Mouse (Mus musculus) layer of hippocampus, adult 18-20 months (tissue): ENCODE data around the gene Rmdn2. TPM values are rescaled to one million over a fixed set of nuclear protein-coding genes. Genes with fewer than 3 reads are reported as not detected.

Experiments used
- DNase-seq, 2 experiments: peaks; one replicate each; pipeline ENCODE4 v3.0.0; 2022; ENCODE audit warnings: low spot score in 2 of 2
- long read RNA-seq: library from polyadenylated mRNA; stranded (forward); transcript quantifications from one replicate; pipeline ENCODE4 v2.0.0, GENCODE M21; 2021
- total RNA-seq, 2 experiments: library from RNA; stranded (reverse); gene quantifications; 2 replicates each; pipeline ENCODE4 v1.2.3; 2021

Rmdn2 gene
- total RNA-seq = 1 to 10 TPM; 8.2 to 9.3 TPM
- long read RNA-seq, partial matches to known transcripts = 0 of 5 reads
- long read RNA-seq, other reads (novel, unspliced or antisense) = 5 of 5 reads

DNA sequence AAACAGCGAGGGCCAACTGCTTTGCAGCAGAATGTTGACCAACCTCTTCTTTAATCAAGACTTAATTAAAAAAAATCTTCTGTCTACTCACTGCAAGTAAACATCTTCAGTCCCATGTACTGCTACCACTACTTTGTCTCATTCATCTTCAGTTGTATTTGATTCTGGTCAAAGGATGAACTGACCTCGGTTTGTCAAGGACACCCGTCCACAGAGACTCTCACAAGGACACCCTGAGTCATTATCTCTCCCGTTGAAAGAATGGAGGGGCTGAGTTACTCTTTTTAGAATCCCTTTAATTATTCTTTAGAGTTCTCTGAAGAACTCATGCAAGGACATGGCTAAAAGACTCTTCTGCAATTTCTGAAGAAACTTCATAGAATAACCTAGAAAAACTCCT is at the start of gene Rmdn2:
Gene Rmdn2, plus strand, starts transcription at position 319 of the 400 bp plus-strand sequence.
- no peak for DNase-seq

DNA sequence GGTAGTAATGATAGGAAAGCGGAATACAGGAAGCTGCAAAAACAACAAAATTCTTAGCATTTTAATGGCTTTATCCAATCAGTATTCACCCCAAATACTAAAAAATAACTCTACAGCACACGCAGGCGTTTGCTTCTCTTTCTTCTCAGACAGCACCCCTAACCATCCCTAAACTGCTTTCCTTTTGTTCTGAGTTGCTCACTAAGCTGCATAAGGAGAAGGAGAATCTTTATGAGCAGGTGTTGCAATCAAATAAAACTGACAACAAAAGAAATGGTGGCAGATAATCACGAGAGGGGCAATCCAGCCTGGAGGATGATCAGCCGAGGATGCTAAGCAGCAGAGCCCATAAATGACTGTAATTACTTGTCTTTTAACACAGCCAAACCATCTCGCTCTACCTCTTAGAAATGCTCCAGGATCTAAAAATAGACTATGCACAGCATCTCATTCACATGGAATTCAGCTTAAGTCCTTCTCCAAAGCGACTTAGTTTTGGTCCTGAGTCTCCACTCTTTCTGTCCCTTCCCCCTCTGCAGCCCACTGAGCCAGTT is 48.5 kb upstream of the Rmdn2 start:
- no peak for DNase-seq

- no peak for DNase-seq
These were observed 47.9 kb upstream of the Rmdn2 start for GRCm38 (mm10) chr17:79563721-79564120.

- no peak for DNase-seq
These were observed 46.3 kb upstream of the Rmdn2 start for GRCm38 (mm10) chr17:79565241-79565961.

- DNase-seq = no peak
These were observed 43.3 kb upstream of the Rmdn2 start for GRCm38 (mm10) chr17:79568401-79568800.

DNA sequence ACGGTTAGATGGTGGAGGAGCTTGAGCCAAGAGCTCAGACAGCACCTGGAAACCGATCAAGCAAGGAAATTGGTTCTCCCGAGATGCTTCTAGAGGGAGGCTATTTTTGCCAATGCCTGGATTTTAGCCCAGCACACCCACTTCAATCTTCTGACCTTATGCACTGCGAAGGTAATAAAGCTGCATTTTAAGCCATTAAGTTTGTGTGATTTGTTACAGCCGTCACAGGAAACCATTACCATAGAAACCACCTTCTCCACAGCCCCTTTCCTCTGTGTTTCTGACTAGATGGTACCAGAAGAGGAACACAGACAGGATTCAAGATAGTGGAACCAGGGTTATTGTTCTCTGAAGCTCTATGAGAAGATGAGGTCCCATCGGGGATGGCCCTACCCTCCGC is 33.3 kb upstream of the Rmdn2 start:
- DNase-seq = no peak

GRCm38 (mm10) chr17:79580264-79580920 is 31.3 kb upstream of the Rmdn2 start:
- DNase-seq = peak; percentile 65 to 84

- DNase-seq = no peak
These were observed 28.2 kb upstream of the Rmdn2 start for GRCm38 (mm10) chr17:79583466-79583865.

DNA sequence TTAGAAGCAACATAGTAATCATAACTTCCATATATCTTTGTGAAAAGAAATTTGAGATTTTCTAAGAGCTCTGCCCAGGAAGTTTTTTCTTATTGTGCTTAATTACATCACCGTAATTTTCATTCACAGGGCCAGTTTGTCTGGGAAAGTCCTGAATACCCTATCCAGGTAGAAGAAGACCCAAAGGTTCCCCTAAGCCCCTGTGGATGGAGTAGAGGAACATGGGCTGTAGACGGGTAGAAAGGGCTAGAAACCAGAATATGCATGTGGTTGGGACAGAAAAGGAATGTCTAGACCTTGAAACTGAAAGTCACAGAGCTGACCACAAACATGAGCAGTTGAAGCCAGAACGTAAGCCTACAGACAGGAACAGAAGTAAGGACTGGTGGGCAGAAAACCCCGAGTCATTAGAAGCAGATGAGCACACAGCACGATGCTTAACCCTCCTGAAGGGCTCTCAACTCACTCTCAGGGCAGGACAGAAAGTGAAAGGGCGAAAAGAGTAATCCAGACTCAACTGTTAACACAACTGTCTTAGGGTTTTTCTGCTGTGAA is 27.3 kb upstream of the Rmdn2 start:
- DNase-seq = no peak

DNA sequence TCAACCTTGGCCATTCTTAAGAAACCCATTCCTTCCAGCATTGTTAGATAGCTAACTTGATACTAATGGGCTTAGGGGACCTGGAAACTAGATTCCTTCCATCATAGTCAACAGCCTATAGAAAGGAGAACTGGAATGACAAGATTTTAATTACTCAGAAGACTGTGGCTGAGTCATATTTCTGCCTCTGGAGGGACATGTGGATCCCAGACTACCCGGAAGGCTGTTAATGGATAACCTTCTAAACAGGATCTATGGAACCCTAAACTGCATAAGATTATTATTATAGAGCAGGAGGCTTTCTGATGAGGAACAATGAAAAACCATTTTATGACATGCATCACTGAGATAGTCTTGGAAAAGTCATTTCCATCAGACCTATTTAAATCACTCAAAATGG is 21.8 kb upstream of the Rmdn2 start:
- DNase-seq = no peak

- DNase-seq = no peak
These were observed 15.7 kb upstream of the Rmdn2 start for GRCm38 (mm10) chr17:79595996-79596395.

DNA sequence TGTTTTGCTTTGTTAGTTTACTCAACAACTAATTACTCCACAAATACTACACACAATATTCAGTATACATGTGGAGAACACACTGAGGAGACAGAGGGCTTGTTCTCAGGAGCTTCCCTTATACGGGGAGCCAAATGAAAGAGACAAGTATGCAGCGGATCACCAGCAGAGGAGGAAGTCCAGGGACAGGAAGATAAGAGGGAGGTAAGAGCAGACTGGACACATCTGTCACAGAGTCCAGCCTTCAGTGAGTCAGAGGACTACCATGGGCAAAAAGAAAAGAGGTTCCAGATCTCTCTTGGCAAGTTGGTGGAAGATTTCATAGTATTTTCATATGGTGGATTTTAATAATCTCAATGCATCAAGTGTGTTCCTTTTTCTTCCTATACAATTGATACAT is 13.5 kb upstream of the Rmdn2 start:
- no peak for DNase-seq

GRCm38 (mm10) chr17:79598596-79599577 is 12.8 kb upstream of the Rmdn2 start:
- no peak for DNase-seq

GRCm38 (mm10) chr17:79600108-79600507 is 11.6 kb upstream of the Rmdn2 start:
- DNase-seq = no peak

DNA sequence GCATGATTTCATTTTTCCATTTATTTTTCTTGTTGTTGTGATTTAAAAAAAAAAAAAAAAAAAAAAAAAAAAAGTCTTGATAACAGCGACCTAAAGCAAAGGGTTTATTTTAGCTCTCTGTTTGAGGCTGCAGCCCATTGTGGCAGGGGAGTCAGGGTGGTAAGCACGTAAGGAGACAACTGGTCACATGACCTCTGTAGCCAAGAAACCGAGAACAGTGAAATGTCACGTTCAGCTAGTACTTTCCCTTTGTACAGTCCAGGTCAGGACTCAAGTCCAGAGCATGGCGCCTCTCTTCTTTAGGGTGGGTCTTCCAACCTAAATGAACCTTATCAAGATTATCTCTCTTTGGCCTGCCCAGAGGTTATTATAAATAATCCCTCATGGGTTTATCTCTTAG is 9.3 kb upstream of the Rmdn2 start:
- no peak for DNase-seq

DNA sequence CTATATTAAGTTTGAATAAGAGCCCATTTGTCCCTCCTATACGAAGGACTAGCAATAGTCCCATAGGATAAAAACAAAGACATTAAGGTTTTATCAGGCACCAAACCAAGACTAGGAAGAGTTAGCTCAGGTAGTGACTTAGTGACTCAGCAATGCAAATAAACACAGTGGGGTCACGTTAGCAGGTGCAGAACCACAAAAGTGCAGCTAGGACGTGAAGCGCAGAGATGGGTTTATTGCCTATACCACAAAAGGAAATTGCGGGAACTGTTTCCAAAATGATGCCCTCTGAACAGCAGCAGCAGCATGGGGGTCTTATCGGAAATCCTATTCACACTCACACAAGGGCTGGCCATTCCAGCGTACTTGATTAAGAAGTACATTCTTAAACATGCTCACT is 8.2 kb upstream of the Rmdn2 start:
- DNase-seq = no peak

GRCm38 (mm10) chr17:79605794-79606193 is 5.9 kb upstream of the Rmdn2 start:
- no peak for DNase-seq

DNA sequence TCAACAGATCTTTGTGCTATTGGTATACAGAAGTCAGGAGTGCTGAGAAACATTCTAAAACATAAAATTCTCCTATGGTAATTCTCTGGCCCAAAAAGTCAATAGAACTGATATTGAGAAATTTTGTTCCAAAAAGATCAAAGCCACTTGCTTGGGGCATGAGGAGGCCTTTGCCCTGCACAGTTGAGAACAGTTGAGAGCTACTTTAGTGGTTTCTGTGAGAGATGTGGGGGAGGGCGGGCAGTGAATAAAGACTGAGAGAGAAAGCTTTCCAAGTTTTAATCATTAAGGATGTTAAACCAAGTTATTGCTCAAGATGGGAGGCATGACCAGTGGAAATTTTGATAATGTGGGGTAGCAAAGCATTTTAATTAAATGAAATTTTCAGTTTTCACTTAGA is 2.0 kb upstream of the Rmdn2 start:
- no peak for DNase-seq

- DNase-seq = no peak
These were observed 1.4 kb upstream of the Rmdn2 start for GRCm38 (mm10) chr17:79610163-79610755.
